Mouse (Mus musculus): ENCODE data around the gene Phrf1. TPM values are rescaled to one million over a fixed set of nuclear protein-coding genes. Genes with fewer than 3 reads are reported as not detected.

Phrf1 gene
- polyA plus RNA-seq, 1 experiment: 29.3 TPM

GRCm38 (mm10) chr7:141282756-141283155 is 54.2 kb downstream of the Phrf1 start:
- no peak for DNase-seq (ENCODE audit: low read depth in 1 of 2, low spot score in 2 of 2)
- H3K27ac ChIP-seq (ENCODE audit: insufficient read depth, low read length): no peak overlapping the region
- 88% methylated on average over 4 of the region's 4 CpGs for WGBS
- 0 out of 2 replicates have a peak, but pooled peaks cover 6% of the 10 kb centered on the region for H3K4me1 ChIP-seq (ENCODE audit: control insufficient read depth, insufficient read depth, insufficient read length)
- no peak for TF ChIP-seq POLR2A (IDR thresholded peaks at IDR 0.05; ENCODE audit: low read depth, low read length)
- TF ChIP-seq CTCF (IDR thresholded peaks at IDR 0.05; ENCODE audit: extremely low read depth, insufficient read depth, insufficient read length, insufficient replicate concordance): no peak
- H3K27me3 ChIP-seq (ENCODE audit: control insufficient read depth, insufficient read depth, low read length): peaks cover 5% of the 10 kb centered on the region; the same call in 1 of the 2 replicates
- H3K36me3 ChIP-seq (ENCODE audit: control insufficient read depth, insufficient read depth, low read length): no peaks in the 10 kb centered on the region
- H3K4me3 ChIP-seq (ENCODE audit: extremely low read depth, insufficient read depth, insufficient read length): no peak overlapping the region

- TF ChIP-seq POLR2A (IDR thresholded peaks at IDR 0.05; ENCODE audit: low read depth, low read length) (no peak), CTCF (IDR thresholded peaks at IDR 0.05; ENCODE audit: extremely low read depth, insufficient read depth, insufficient read length, insufficient replicate concordance) (no peak)
- Histone ChIP-seq H3K4me3 (ENCODE audit: extremely low read depth, insufficient read depth, insufficient read length) (no peak overlapping the region), H3K4me1 (ENCODE audit: control insufficient read depth, insufficient read depth, insufficient read length) (peaks cover 3% of the 10 kb centered on the region; the same call in 1 of the 2 replicates), H3K27ac (ENCODE audit: insufficient read depth, low read length) (no peak overlapping the region), H3K27me3 (ENCODE audit: control insufficient read depth, insufficient read depth, low read length) (peaks cover 10% of the 10 kb centered on the region), H3K36me3 (ENCODE audit: control insufficient read depth, insufficient read depth, low read length) (no peaks in the 10 kb centered on the region)
- 88% methylated on average over 3 of the region's 3 CpGs for WGBS
- no peak for DNase-seq (ENCODE audit: low read depth in 1 of 2, low spot score in 2 of 2)
Observed at GRCm38 (mm10) chr7:141288042-141288441, 59.5 kb downstream of the Phrf1 start.

- Histone ChIP-seq H3K36me3 (ENCODE audit: control insufficient read depth, insufficient read depth, low read length) (no peaks in the 10 kb centered on the region), H3K4me1 (ENCODE audit: control insufficient read depth, insufficient read depth, insufficient read length) (peaks cover 13% of the 10 kb centered on the region), H3K27ac (ENCODE audit: insufficient read depth, low read length) (no peak within 1 kb of the TSS), H3K4me3 (ENCODE audit: extremely low read depth, insufficient read depth, insufficient read length) (no peak within 1 kb of the TSS), H3K27me3 (ENCODE audit: control insufficient read depth, insufficient read depth, low read length) (peaks cover 22% of the 10 kb centered on the region)
- no peak for TF ChIP-seq POLR2A (IDR thresholded peaks at IDR 0.05; ENCODE audit: low read depth, low read length)
- no peak for TF ChIP-seq CTCF (IDR thresholded peaks at IDR 0.05; ENCODE audit: extremely low read depth, insufficient read depth, insufficient read length, insufficient replicate concordance)
- DNase-seq (ENCODE audit: low read depth in 1 of 2, low spot score in 2 of 2): no peak
- 7% methylated on average over 45 of the region's 46 CpGs for WGBS
Observed at GRCm38 (mm10) chr7:141291921-141292582, 63.5 kb downstream of the Phrf1 start, which contains the start of gene Drd4. TSS of gene Drd4 (plus strand) at chr7:141292006.

- H3K27me3 ChIP-seq (ENCODE audit: control insufficient read depth, insufficient read depth, low read length): peaks cover 22% of the 10 kb centered on the region
- TF ChIP-seq CTCF (IDR thresholded peaks at IDR 0.05; ENCODE audit: extremely low read depth, insufficient read depth, insufficient read length, insufficient replicate concordance): no peak
- TF ChIP-seq POLR2A (IDR thresholded peaks at IDR 0.05; ENCODE audit: low read depth, low read length): no peak
- 63% methylated on average over 15 of the region's 15 CpGs for WGBS
Observed at GRCm38 (mm10) chr7:141292583-141293388, 64.2 kb downstream of the Phrf1 start.

GRCm38 (mm10) chr7:141293852-141294471 is 65.4 kb downstream of the Phrf1 start:
- TF ChIP-seq CTCF (IDR thresholded peaks at IDR 0.05; ENCODE audit: extremely low read depth, insufficient read depth, insufficient read length, insufficient replicate concordance) (no peak), POLR2A (IDR thresholded peaks at IDR 0.05; ENCODE audit: low read depth, low read length) (no peak)
- WGBS: under 1% methylated on average over 52 of the region's 53 CpGs
- H3K36me3 ChIP-seq (ENCODE audit: control insufficient read depth, insufficient read depth, low read length): peaks cover 1% of the 10 kb centered on the region; the same call in 1 of the 2 replicates
- H3K27me3 ChIP-seq (ENCODE audit: control insufficient read depth, insufficient read depth, low read length): peaks cover 22% of the 10 kb centered on the region
- H3K4me1 ChIP-seq (ENCODE audit: control insufficient read depth, insufficient read depth, insufficient read length): peaks cover 13% of the 10 kb centered on the region
- DNase-seq (ENCODE audit: low read depth in 1 of 2, low spot score in 2 of 2): no peak
- no peak overlapping the region for H3K27ac ChIP-seq (ENCODE audit: insufficient read depth, low read length)
- peak overlapping the region; percentile 15; the same call in 1 of the 2 replicates for H3K4me3 ChIP-seq (ENCODE audit: extremely low read depth, insufficient read depth, insufficient read length)

More at GRCm38 (mm10) chr7:141292583-141293388, 64.2 kb downstream of the Phrf1 start:
- no peak for DNase-seq (ENCODE audit: low read depth in 1 of 2, low spot score in 2 of 2)
- Histone ChIP-seq H3K36me3 (ENCODE audit: control insufficient read depth, insufficient read depth, low read length) (peaks cover 1% of the 10 kb centered on the region; the same call in 1 of the 2 replicates), H3K27ac (ENCODE audit: insufficient read depth, low read length) (no peak overlapping the region), H3K4me3 (ENCODE audit: extremely low read depth, insufficient read depth, insufficient read length) (no peak overlapping the region), H3K4me1 (ENCODE audit: control insufficient read depth, insufficient read depth, insufficient read length) (peaks cover 13% of the 10 kb centered on the region)

DNA sequence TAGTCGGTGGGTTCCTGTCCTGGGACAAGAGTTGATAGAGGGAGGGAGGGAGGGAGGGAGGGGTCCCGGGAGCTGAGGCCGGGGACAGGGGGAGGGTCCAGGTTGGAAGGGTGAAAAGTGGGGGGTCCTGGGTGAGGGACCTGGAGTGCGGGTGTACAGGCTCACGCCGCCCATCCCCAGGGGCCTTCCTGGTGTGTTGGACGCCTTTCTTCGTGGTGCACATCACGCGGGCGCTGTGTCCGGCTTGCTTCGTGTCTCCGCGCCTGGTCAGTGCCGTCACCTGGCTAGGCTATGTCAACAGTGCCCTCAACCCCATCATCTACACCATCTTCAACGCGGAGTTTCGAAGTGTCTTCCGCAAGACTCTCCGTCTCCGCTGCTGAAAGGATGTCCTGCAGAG is 65.9 kb downstream of the Phrf1 start:
- Histone ChIP-seq H3K27ac (ENCODE audit: insufficient read depth, low read length) (no peak overlapping the region), H3K4me1 (ENCODE audit: control insufficient read depth, insufficient read depth, insufficient read length) (peaks cover 13% of the 10 kb centered on the region), H3K27me3 (ENCODE audit: control insufficient read depth, insufficient read depth, low read length) (peaks cover 22% of the 10 kb centered on the region), H3K36me3 (ENCODE audit: control insufficient read depth, insufficient read depth, low read length) (peaks cover 1% of the 10 kb centered on the region; the same call in 1 of the 2 replicates), H3K4me3 (ENCODE audit: extremely low read depth, insufficient read depth, insufficient read length) (peak overlapping the region; percentile 15; the same call in 1 of the 2 replicates)
- no peak for TF ChIP-seq POLR2A (IDR thresholded peaks at IDR 0.05; ENCODE audit: low read depth, low read length)
- no peak for TF ChIP-seq CTCF (IDR thresholded peaks at IDR 0.05; ENCODE audit: extremely low read depth, insufficient read depth, insufficient read length, insufficient replicate concordance)
- no peak for DNase-seq (ENCODE audit: low read depth in 1 of 2, low spot score in 2 of 2)
- WGBS: 6% methylated on average over 22 of the region's 22 CpGs
